Mouse (Mus musculus) gastrocnemius, adult 2 months (tissue): ENCODE measurements around the gene Usp32. TPM values are rescaled to one million over a fixed set of nuclear protein-coding genes. Genes with fewer than 3 reads are reported as not detected.

Experiments
- DNase-seq: peaks from one replicate; pipeline ENCODE4 v3.0.0; 2022
- H3K27ac ChIP-seq: fragments of 200-600 bp; 2 replicates; pipeline ENCODE4 v1.8.1; 2022; ENCODE audit warnings: mild to moderate bottlenecking
- H3K4me3 ChIP-seq: fragments of 200-600 bp; 2 replicates; pipeline ENCODE4 v1.8.1; 2022; ENCODE audit warnings: mild to moderate bottlenecking, moderate library complexity
- CTCF ChIP-seq: fragments of 200-600 bp; IDR thresholded peaks from 2 replicates; pipeline ENCODE4 v1.8.1; 2022; ENCODE audit warnings: antibody characterized with exemption, mild to moderate bottlenecking, moderate library complexity
- intact Hi-C: fragments of 180-260 bp; cut with DNase I; formaldehyde crosslinking; loops from one replicate; pipeline ENCODE4 v1.15.1; 2025
- total RNA-seq, 2 experiments: library from RNA; stranded (reverse); gene quantifications; 2 replicates each; pipeline ENCODE4 v1.2.3; 2021

Gene Usp32
- total RNA-seq, 2 experiments from 2014 or later: 11.3 to 12.0 TPM

DNA sequence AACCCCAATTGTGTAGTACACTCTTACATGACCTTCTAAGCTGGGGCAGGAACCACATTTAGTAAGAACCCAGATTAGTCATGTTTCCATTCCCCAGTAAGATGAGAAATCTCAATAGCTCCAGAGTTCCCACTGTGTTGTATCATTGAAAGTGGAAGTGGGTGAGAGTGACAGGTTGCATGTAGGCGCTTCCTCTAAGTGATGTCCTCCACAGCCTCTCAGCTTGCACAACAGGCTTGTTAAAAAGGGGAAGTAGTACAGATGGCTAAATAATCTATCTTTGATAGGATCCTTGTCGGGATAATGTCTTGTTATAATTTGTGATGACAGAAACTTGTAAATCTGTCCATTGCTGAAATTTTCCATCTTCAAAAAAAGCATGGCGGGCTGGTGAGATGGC lies 136.4 kb downstream of the Usp32 start:
- H3K4me3 ChIP-seq: no peak overlapping the region
- intact Hi-C loops: no loop called here
- TF ChIP-seq CTCF: no peak
- no peak for DNase-seq
- H3K27ac ChIP-seq: no peak overlapping the region

DNA sequence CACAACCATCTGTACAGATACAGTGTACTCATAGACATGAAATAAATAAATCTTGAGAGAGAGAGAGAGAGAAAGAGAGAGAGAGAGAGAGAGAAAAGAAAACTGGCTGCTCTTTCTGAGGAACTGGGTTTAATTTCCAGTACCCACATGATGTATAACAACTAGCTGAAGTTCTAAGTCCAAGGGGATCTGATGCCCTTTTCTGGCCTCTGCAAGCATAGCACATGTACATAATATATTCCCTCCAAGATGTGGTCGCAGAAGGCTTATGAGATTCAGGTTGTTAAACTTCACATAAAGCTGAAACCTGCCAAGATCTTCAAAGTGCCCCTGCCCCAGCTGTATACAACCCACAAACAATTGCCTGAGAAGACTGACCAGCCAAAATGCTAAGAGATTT lies 144.7 kb downstream of the Usp32 start:
- no peak for DNase-seq
- Histone ChIP-seq H3K4me3 (no peak overlapping the region), H3K27ac (no peak overlapping the region)
- intact Hi-C loops: no loop called here
- TF ChIP-seq CTCF: peak; percentile 50

DNA sequence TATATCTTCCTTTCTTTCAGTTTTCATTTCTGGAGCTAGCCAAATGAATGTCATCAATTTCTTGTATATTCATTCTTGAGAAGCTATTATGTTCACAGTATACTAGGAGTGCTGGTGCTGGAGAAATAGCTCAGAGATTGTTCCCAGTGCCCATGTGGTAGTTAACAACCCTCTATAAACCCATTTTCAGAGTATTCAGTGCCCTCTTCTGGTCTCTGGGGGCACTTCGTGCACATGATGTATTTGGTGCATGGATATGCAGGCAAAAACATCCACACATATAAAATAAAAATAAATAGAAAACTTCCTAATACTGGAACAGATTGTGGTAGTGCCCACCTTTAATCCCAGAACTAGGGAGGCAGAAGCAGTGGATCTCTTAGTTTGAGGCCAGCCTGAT lies 147.0 kb downstream of the Usp32 start:
- intact Hi-C loops: no loop called here
- Histone ChIP-seq H3K4me3 (no peak overlapping the region), H3K27ac (no peak overlapping the region)
- DNase-seq: no peak
- TF ChIP-seq CTCF: peak; percentile 42

DNA sequence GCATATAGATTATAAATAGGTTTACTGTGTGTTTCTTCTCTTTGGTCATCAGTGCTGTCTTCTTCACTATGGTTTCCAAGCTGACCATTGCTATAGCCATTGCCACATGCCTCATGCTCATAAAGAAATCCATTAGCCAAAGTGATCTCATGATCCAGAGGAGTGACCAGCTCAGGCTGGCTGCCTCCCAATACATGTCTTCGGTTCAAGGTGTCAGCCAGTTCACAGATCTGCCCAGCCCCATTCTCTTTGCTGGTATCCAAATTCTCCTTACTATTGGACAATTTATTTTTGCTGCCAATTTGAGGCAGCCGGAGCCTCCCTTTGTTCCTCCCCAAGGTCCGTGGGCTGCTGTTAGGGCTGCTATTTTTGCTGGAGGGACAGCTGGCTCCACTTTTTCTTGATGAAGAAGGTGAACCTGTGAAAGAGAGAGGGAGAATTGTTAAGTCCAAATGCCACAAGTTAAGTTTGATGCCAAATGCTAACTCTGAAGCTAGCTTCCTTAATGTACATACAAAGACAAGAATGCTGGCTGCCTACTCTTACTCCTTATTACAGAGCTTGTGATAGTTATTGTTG lies 151.5 kb downstream of the Usp32 start:
- intact Hi-C loops: no loop called here
- H3K27ac ChIP-seq: no peak overlapping the region
- DNase-seq: no peak
- H3K4me3 ChIP-seq: no peak overlapping the region
- no peak for TF ChIP-seq CTCF

DNA sequence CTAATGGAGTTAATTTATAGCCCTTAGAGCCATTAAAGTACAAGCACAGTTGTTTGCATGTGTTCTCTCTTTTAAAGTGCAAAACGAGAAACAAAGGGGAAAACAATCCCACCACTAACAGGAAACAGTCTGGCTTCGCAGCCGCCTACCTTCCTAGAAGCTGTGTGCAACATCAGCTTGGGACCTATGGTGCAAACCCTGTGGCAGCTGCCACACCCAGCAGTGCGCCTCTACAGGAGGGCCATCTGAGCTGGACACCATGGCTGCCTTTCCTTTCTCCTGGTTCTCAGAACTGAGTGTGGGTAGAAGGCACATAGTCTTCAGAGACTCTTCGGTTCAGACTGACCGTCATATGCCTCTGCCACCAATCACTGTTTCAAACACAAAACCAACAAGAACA lies 154.5 kb downstream of the Usp32 start:
- intact Hi-C loops: no loop called here
- DNase-seq: no peak
- TF ChIP-seq CTCF: no peak
- Histone ChIP-seq H3K27ac (no peak overlapping the region), H3K4me3 (no peak overlapping the region)

DNA sequence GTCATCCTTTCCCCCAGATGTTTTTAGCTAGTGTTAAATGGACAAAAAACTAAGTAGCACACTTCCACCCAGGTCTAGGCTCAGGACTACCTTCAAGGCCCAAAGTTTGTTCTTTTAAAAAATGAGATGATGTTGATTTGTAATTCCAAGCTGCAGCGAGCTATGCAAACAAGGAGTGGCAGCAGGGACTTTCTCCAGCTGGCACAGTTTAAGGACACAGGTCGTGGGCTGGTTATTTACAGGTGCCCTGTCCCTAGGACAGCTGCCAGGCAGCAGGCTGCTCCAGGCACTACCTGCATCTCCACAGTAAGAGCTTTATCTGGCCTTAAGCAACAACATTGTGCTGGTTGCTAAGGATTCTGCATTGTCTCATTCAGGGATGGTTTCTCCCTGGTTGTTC lies 159.3 kb downstream of the Usp32 start:
- H3K4me3 ChIP-seq: no peak overlapping the region

DNA sequence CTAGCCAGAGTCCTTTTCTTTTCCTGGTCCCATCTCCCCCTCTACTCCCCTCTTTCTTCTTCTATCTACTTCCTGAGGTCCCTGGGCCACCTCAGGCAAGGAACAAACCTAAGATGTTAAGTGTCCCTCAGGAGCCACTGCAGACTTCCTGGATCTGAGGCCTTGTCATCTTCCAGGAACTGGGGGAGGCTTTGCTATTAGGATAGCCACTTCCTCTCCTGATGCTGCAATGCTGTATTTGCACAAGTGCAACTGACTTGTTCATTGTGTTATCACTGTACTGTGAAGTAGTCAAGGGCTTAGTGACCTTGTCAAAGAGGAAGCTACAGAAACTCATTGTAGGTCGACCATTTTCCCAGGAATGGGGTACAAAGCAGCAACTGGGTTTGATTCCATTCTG lies 160.6 kb downstream of the Usp32 start:
- no peak overlapping the region for H3K27ac ChIP-seq
- no peak for DNase-seq
- intact Hi-C loops: no loop called here
- no peak overlapping the region for H3K4me3 ChIP-seq
- no peak for TF ChIP-seq CTCF

More for the DNA sequence above, 159.3 kb downstream of the Usp32 start:
- intact Hi-C loops: loop anchor here (2.0 kb wide), 1 partner anchor 62 kb away; no protein-coding TSS in a partner anchor
- DNase-seq: no peak
- no peak for TF ChIP-seq CTCF
- H3K27ac ChIP-seq: no peak overlapping the region

DNA sequence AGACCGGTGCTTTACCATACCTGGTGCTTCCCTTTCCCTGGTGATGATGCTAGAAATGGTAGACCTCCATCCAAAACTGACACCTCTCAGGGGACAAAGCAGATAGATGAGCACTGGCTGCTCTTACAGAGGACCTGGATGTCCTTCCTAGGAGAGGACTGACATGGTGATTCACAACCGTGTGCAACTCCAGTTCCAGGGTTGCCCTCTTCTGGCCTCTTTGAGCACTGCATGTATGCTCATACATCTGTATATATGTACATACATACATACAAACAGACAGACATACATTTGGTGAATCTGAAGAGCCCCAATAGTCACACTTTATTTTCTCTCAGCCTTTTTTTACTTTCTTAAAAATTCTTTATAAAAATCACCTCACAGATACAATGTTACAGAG lies 161.8 kb downstream of the Usp32 start:
- H3K27ac ChIP-seq: peak overlapping the region; percentile 38; the same call in 1 of the 2 replicates
- intact Hi-C loops: no loop called here
- TF ChIP-seq CTCF: peak; percentile 66
- DNase-seq: peak; percentile 32
- no peak overlapping the region for H3K4me3 ChIP-seq

DNA sequence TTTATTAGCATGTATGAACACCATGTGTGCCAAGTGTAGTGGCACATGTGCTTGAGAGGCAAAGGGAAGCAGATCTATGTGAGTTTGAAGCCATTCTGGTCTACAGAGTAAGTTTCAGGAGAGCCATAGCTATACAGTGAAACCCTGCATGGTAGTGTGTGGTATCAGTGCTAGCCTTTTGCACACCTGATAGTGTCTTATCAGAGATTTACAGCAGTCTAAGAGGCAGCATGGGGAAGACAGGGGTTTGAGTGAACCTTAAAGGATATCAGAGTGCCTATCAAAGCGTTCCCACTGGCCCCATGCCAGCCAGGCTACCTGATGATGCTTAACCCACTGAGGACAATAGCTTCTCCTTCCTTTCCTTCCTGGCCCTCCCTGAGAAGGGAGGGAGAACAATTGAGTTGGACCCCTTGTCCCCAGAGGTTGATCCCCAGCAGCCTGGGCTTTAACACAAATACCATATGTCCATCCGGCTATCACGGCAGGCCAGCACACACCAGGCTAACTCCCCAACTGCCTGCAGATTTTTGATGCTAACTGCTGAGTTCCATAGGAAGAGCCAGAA lies 162.5 kb downstream of the Usp32 start:
- Histone ChIP-seq H3K4me3 (no peak overlapping the region), H3K27ac (peak overlapping the region; percentile 51)
- intact Hi-C loops: no loop called here
- no peak for TF ChIP-seq CTCF
- peak; percentile 56 for DNase-seq

DNA sequence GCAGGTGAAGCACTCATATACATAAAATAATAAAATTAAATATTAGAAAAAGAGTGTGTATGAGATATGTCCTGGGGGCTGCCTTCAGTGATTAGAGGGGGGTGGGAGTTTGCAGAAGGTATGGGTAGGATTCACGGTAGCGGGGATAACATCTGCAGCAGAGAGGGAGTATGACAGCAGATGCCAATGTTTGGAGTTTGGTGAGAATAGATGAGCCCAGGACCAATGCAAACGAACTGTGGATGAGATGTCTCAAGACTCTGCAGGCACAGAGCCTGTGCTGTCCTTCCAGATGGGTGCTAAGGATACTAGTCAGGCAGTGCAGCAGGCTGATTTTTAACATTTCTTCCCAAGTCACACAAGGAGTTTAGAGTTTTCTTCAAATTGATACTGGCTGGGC lies 163.3 kb downstream of the Usp32 start:
- Histone ChIP-seq H3K27ac (peak overlapping the region; percentile 51; the same call in 1 of the 2 replicates), H3K4me3 (no peak overlapping the region)
- TF ChIP-seq CTCF: no peak
- intact Hi-C loops: no loop called here
- no peak for DNase-seq

DNA sequence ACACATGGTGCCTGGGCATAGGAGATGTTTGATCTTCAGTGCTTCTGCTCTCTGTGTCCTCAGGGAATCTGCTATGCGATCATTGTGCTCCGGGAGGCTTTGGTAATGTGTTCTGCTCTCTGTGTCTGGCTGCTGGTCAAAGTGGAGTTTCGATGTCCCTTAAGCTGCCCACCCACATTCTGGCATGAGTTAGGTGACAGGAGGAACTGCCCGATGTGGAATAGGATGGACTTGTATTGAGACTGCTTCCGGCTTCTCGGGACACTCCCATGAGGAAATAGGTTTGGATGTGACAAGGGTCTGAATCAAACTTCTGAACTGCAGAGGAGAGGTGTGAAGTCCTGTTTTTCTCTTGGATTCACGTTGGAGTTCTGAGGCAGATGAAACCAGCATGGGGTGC lies 165.4 kb downstream of the Usp32 start:
- Histone ChIP-seq H3K4me3 (no peak overlapping the region), H3K27ac (peak overlapping the region; percentile 63)
- DNase-seq: no peak
- no peak for TF ChIP-seq CTCF
- intact Hi-C loops: no loop called here

DNA sequence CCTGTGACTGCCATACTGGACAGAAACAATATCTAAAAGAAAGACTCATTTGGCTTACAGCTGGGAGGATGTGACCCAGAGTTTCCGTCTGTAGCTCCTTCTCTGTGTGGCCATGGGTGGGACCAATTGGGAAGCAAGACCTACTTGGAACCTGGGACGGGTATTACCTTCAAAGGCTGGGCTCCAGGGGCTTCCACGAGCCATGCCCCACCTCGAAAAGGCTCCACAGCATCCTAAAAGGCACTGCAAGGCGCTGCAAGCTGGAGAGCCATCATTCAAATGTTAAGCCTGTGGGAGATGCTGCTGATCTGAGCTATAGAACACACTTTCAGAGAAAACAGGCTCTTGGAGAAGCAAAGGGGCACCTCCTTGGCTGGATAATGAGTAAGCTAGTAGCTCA lies 166.3 kb downstream of the Usp32 start:
- Histone ChIP-seq H3K27ac (peak overlapping the region; percentile 63), H3K4me3 (no peak overlapping the region)
- TF ChIP-seq CTCF: no peak
- intact Hi-C loops: no loop called here
- no peak for DNase-seq

DNA sequence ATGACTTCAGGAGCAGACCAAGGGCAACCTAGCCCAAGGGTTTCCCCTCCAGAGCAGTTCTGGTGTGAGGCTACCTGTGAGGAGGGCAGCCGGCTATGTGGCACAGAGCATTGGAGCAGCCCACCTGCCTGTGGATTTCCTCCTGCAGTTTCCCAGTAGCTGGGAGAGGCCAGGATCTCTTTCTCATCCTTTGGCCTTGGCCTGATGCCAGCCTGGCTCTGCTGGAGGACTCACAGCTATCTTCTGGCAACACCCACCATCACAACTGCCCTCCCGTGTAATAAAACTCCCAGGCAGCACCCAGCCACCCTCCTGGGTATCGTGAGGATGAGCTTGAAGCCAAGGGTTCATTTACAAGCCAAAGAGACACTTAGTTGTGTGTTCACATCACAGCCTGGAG lies 167.9 kb downstream of the Usp32 start:
- Histone ChIP-seq H3K27ac (no peak overlapping the region), H3K4me3 (no peak overlapping the region)
- peak; percentile 26 for DNase-seq
- intact Hi-C loops: no loop called here
- no peak for TF ChIP-seq CTCF

DNA sequence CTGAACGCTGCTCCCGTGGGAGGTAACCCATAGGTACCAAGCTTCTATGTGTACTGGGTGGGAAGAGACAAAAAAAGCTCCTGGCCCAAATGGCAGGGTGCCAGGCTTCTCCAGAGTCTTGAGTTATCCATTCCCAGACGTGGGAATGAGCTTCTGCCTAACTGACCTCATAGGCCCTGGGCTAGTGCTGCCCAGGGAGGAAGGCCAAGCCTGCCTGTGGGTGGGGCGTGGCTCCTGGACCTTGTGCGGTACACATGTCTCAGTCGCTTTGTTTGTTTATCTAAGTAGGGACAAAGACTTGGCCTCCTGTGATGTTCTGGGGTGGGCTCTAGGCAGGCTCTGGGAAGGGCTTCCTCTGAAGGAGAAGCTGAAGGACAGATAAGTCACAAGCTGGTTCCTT lies 171.2 kb downstream of the Usp32 start:
- intact Hi-C loops: no loop called here
- peak overlapping the region; percentile 73 for H3K27ac ChIP-seq
- no peak for TF ChIP-seq CTCF
- no peak overlapping the region for H3K4me3 ChIP-seq
- peak; percentile 65 for DNase-seq
